Mouse (Mus musculus) CH12.LX (cell line): ENCODE results near the gene Frs2. TPM values are rescaled to one million over a fixed set of nuclear protein-coding genes. Genes with fewer than 3 reads are reported as not detected.
"Not testable (repeated sequence)": the region's sequence is repeated elsewhere in the genome, so short reads cannot be mapped to it uniquely, and the experiment has no call there.

Experiments used
- DNase-seq: peaks from one replicate; pipeline ENCODE4 v3.0.0-alpha.2; 2013; ENCODE audit errors: extremely low read depth
- H3K27ac ChIP-seq: 2 replicates; pipeline ENCODE4 v1.5.1; 2012; ENCODE audit warnings: low read depth, mild to moderate bottlenecking, control low read depth, moderate library complexity; ENCODE audit not compliant: insufficient read depth
- H3K27me3 ChIP-seq: replicated peaks from 2 replicates; pipeline ENCODE3; 2012; ENCODE audit warnings: inconsistent platforms
- H3K36me3 ChIP-seq, 2 experiments: replicated peaks in 1 of 2; 2 replicates each; pipeline versions ENCODE3 to v1.6.1; 2012; ENCODE audit warnings: inconsistent platforms in 1 of 2, low read length in 1 of 2, mild to moderate bottlenecking in 1 of 2, mixed read lengths in 1 of 2, moderate library complexity in 1 of 2; ENCODE audit not compliant: control insufficient read depth in 1 of 2, insufficient read depth in 1 of 2
- H3K4me1 ChIP-seq, 2 experiments: 2 replicates each; pipeline ENCODE4 v1.6.1; 2012; ENCODE audit warnings: inconsistent platforms in 1 of 2, moderate library complexity in 1 of 2; ENCODE audit not compliant: insufficient read depth in 2 of 2, control insufficient read depth in 1 of 2
- H3K4me2 ChIP-seq: 2 replicates; pipeline ENCODE4 v1.6.1; 2012; ENCODE audit warnings: low read depth, mild to moderate bottlenecking, control low read depth; ENCODE audit not compliant: poor library complexity, insufficient read depth, severe bottlenecking
- H3K4me3 ChIP-seq, 3 experiments: fragments of 150-350 bp in 1 of 3; sonication (generic) in 1 of 3; replicated peaks in 1 of 3; 2 replicates each; pipeline versions ENCODE3 to v1.5.1; 2011 to 2012; ENCODE audit warnings: low read depth in 2 of 3, low read length in 2 of 3, mild to moderate bottlenecking in 2 of 3, moderate library complexity in 2 of 3, control low read depth in 1 of 3, improper control_type of control experiment in 1 of 3, inconsistent platforms in 1 of 3, mixed read lengths in 1 of 3; ENCODE audit not compliant: poor library complexity in 1 of 3
- H3K79me2 ChIP-seq: replicated peaks from 2 replicates; pipeline ENCODE4 v1.6.1; 2012; ENCODE audit warnings: mild to moderate bottlenecking, moderate library complexity; ENCODE audit not compliant: control insufficient read depth, poor library complexity, insufficient read depth, severe bottlenecking; ENCODE audit errors: extremely low read depth
- H3K9ac ChIP-seq: 2 replicates; pipeline ENCODE4 v1.6.1; 2012; ENCODE audit warnings: low read depth, mild to moderate bottlenecking, control low read depth, moderate library complexity; ENCODE audit not compliant: insufficient read depth
- H3K9me3 ChIP-seq: replicated peaks from 2 replicates; pipeline ENCODE3; 2012; ENCODE audit warnings: low read length, inconsistent platforms, mixed read lengths
- CHD1 ChIP-seq: IDR thresholded peaks from 2 replicates; pipeline ENCODE4 v1.6.1; 2012; ENCODE audit warnings: low read depth, low read length, improper control_type of control experiment, inconsistent platforms
- ELF1 ChIP-seq: IDR thresholded peaks from 2 replicates; pipeline ENCODE4 v1.6.1; 2014; ENCODE audit warnings: low read depth, mild to moderate bottlenecking, inconsistent platforms, low read length, improper control_type of control experiment
- EP300 ChIP-seq: IDR thresholded peaks from 2 replicates; pipeline ENCODE4 v1.6.1; 2011; ENCODE audit warnings: low read length, improper control_type of control experiment
- ETS1 ChIP-seq: conservative IDR thresholded peaks from 2 replicates; pipeline ENCODE4 v1.6.1; 2012; ENCODE audit warnings: low read depth, mild to moderate bottlenecking, inconsistent platforms, low read length, improper control_type of control experiment, moderate library complexity
- HCFC1 ChIP-seq: IDR thresholded peaks from 2 replicates; pipeline ENCODE4 v1.6.1; 2012; ENCODE audit warnings: low read depth, mild to moderate bottlenecking, inconsistent platforms, low read length, improper control_type of control experiment
- JUND ChIP-seq: conservative IDR thresholded peaks from 2 replicates; pipeline ENCODE4 v1.6.1; 2011; ENCODE audit warnings: low read depth, low read length, improper control_type of control experiment
- KAT2A ChIP-seq: IDR thresholded peaks from 2 replicates; pipeline ENCODE4 v1.6.1; 2012; ENCODE audit warnings: low read length, improper control_type of control experiment, inconsistent platforms; ENCODE audit not compliant: insufficient replicate concordance
- MAX ChIP-seq: IDR thresholded peaks from 2 replicates; pipeline ENCODE4 v1.6.1; 2011; ENCODE audit warnings: low read length, improper control_type of control experiment
- MXI1 ChIP-seq: IDR thresholded peaks from 2 replicates; pipeline ENCODE4 v1.6.1; 2011; ENCODE audit warnings: mild to moderate bottlenecking, low read depth, low read length, improper control_type of control experiment
- NRF1 ChIP-seq: IDR thresholded peaks from 2 replicates; pipeline ENCODE4 v1.6.1; 2014; ENCODE audit warnings: low read depth, mild to moderate bottlenecking, inconsistent platforms, low read length, improper control_type of control experiment, moderate library complexity
- PAX5 ChIP-seq: IDR thresholded peaks from 2 replicates; pipeline ENCODE4 v1.6.1; 2012; ENCODE audit warnings: low read length, inconsistent platforms, mixed read lengths
- RCOR1 ChIP-seq: conservative IDR thresholded peaks from 2 replicates; pipeline ENCODE4 v1.6.1; 2012; ENCODE audit warnings: low read depth, mild to moderate bottlenecking, inconsistent platforms, low read length, improper control_type of control experiment
- SIN3A ChIP-seq: IDR thresholded peaks from 2 replicates; pipeline ENCODE4 v1.6.1; 2012; ENCODE audit warnings: low read length, improper control_type of control experiment, inconsistent platforms
- ZC3H11A ChIP-seq: IDR thresholded peaks from 2 replicates; pipeline ENCODE4 v1.6.1; 2012; ENCODE audit warnings: low read depth, mild to moderate bottlenecking, inconsistent platforms, low read length, improper control_type of control experiment
- ZKSCAN1 ChIP-seq: IDR thresholded peaks from 2 replicates; pipeline ENCODE4 v1.6.1; 2012; ENCODE audit warnings: low read depth, inconsistent platforms, low read length, improper control_type of control experiment, borderline replicate concordance
- ZMIZ1 ChIP-seq: IDR thresholded peaks from 2 replicates; pipeline ENCODE4 v1.6.1; 2012; ENCODE audit warnings: low read depth, mild to moderate bottlenecking, inconsistent platforms, low read length, improper control_type of control experiment
- dilution Hi-C: fragments of 300-500 bp; cut with MboI; formaldehyde crosslinking; loops from 2 replicates; pipeline ENCODE4 v1.14.3; 2020; ENCODE audit warnings: low sequenced_read_pairs; ENCODE audit not compliant: extremely low pct_unique_long_range_greater_than_20kb, extremely low pct_ligation_motif_present
- in situ Hi-C: fragments of 300-500 bp; cut with MboI; formaldehyde crosslinking; loops from 3 replicates; pipeline ENCODE4 v1.14.3; 2019; ENCODE audit warnings: low sequenced_read_pairs, low pct_ligation_motif_present, low pct_unique_long_range_greater_than_20kb, mixed read lengths
- polyA plus RNA-seq: library from polyadenylated mRNA; unstranded; fragments of >175 nt; gene quantifications from 2 replicates; pipeline ENCODE4 v1.2.1, GENCODE M21; 2012; ENCODE audit warnings: low read depth; ENCODE audit not compliant: insufficient read length
- total RNA-seq, 2 experiments: library from RNA; depleted of rRNA; stranded (reverse); fragments of 300-350 nt in 1 of 2; fragments of >200 nt in 1 of 2; gene quantifications; 2 replicates each; pipeline ENCODE4 v1.2.3; 2012 to 2014

Frs2 gene
- total and polyA plus RNA-seq, 3 experiments, result 4.3 to 10.4 (median 5.6) TPM

- dilution Hi-C loops, result no loop called here
- H3K4me2 ChIP-seq, result no peak overlapping the region
- H3K36me3 ChIP-seq, result no peaks in the 10 kb centered on the region
- no peak for DNase-seq
- H3K9me3 ChIP-seq, result no peaks in the 10 kb centered on the region
- H3K27me3 ChIP-seq, result peaks cover 12% of the 10 kb centered on the region
- H3K4me1 ChIP-seq, result peaks cover 2% of the 10 kb centered on the region in 2 experiments; a peak in 1 of 4 replicates
- H3K79me2 ChIP-seq, result no peaks in the 10 kb centered on the region
- no peak overlapping the region for H3K9ac ChIP-seq
- no peak for TF ChIP-seq EP300
- TF ChIP-seq NRF1, result no peak
- no peak for TF ChIP-seq ETS1
- H3K4me3 ChIP-seq, result peak overlapping the region in 1 of 3 experiments; percentile 2
- in situ Hi-C loops, result loop anchor here (10.0 to 25.0 kb wide), 2 partner anchors 56 to 694 kb away; partner anchors contain the start of gene Gm10271
- H3K27ac ChIP-seq, result no peak overlapping the region
Measured at GRCm38 (mm10) chr10:117031160-117031559, 117.2 kb downstream of the Frs2 start.

DNA sequence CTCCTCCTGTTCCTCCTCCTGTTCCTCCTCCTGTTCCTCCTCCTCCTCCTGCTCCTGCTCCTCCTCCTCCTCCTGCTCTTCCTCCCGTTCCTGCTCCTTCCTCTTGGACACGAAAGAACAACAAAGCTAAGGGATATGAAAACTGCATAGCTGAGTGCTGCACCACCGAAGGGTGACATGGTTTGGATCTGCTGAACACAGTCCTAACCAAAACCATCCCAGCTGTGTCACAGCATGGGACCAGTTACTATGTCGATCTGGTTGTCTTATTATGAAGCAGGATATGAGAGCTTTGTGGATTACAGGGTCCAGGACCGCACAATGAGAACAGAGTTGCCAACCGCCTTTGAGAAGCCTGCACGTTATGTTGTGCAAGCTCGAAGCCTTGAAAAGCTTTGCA, 122.2 kb downstream of the Frs2 start:
- H3K36me3 ChIP-seq, result no peaks in the 10 kb centered on the region
- no peak overlapping the region for H3K27ac ChIP-seq
- TF ChIP-seq PAX5 (no peak), ZMIZ1 (no peak), RCOR1 (no peak), ZKSCAN1 (no peak), KAT2A (no peak), HCFC1 (no peak), MXI1 (no peak), ZC3H11A (no peak), MAX (no peak), ELF1 (no peak), CHD1 (no peak), JUND (no peak), SIN3A (no peak)
- H3K9ac ChIP-seq, result no peak overlapping the region
- peaks cover 16% of the 10 kb centered on the region for H3K27me3 ChIP-seq
- H3K4me3 ChIP-seq, result no peak overlapping the region
- no peak overlapping the region for H3K4me2 ChIP-seq
- in situ Hi-C loops, result loop anchor here (25.0 kb wide), 1 partner anchor 689 kb away; no protein-coding TSS in a partner anchor
- no peak for DNase-seq
- dilution Hi-C loops, result no loop called here
- H3K4me1 ChIP-seq, result peaks cover 0 to 10% of the 10 kb centered on the region in 2 experiments; a peak in 2 of 4 replicates
- no peaks in the 10 kb centered on the region for H3K9me3 ChIP-seq
- no peaks in the 10 kb centered on the region for H3K79me2 ChIP-seq

- H3K4me1 ChIP-seq, dilution Hi-C loops, H3K79me2 ChIP-seq, H3K9me3 ChIP-seq, H3K9ac ChIP-seq, H3K27ac ChIP-seq, H3K4me2 ChIP-seq, H3K4me3 ChIP-seq, DNase-seq, H3K36me3 ChIP-seq: not testable (repeated sequence)
- H3K27me3 ChIP-seq, result peaks cover 16% of the 10 kb centered on the region
- in situ Hi-C loops, result loop anchor here (25.0 kb wide), 1 partner anchor 688 kb away; no protein-coding TSS in a partner anchor
Measured at GRCm38 (mm10) chr10:117025776-117026175, 122.6 kb downstream of the Frs2 start.
